Mouse (Mus musculus) hindbrain, embryonic 14.5 days (tissue): ENCODE results near the gene Magoh. TPM values are rescaled to one million over a fixed set of nuclear protein-coding genes. Genes with fewer than 3 reads are reported as not detected.
A peak's percentile ranks its signal among the peaks of the same experiment; 100 is the strongest.

Experiments
- ATAC-seq: fragments of 200-750 bp; cut with Nextera tagmentation; 2 replicates; pipeline ENCODE4 v1.8.0; 2017; ENCODE audit warnings: moderate number of reproducible peaks, mild to moderate bottlenecking, moderate TSS enrichment, moderate library complexity; ENCODE audit not compliant: low FRiP score
- DNase-seq: peaks from one replicate; pipeline ENCODE4 v3.0.0-alpha.2; 2015; ENCODE audit warnings: low spot score
- H3K27ac ChIP-seq: fragments of 300-500 bp; sonication (generic); 2 replicates; pipeline ENCODE4 v1.5.1; 2014; ENCODE audit warnings: mild to moderate bottlenecking, moderate library complexity
- H3K27me3 ChIP-seq: fragments of 300-500 bp; sonication (generic); 2 replicates; pipeline ENCODE4 v1.6.1; 2014; ENCODE audit warnings: mild to moderate bottlenecking, low read length, mixed read lengths; ENCODE audit not compliant: control insufficient read depth, insufficient read depth
- H3K36me3 ChIP-seq: fragments of 300-500 bp; sonication (generic); replicated peaks from 2 replicates; pipeline ENCODE4 v1.6.1; 2014; ENCODE audit not compliant: control insufficient read depth, insufficient read depth
- H3K4me1 ChIP-seq: fragments of 300-500 bp; sonication (generic); replicated peaks from 2 replicates; pipeline ENCODE4 v1.6.1; 2014; ENCODE audit warnings: antibody characterized with exemption, low read length, mixed read lengths; ENCODE audit not compliant: control insufficient read depth, insufficient read depth
- H3K4me2 ChIP-seq: fragments of 300-500 bp; sonication (generic); replicated peaks from 2 replicates; pipeline ENCODE4 v1.6.1; 2014; ENCODE audit warnings: mild to moderate bottlenecking, moderate library complexity
- H3K4me3 ChIP-seq: fragments of 300-500 bp; sonication (generic); replicated peaks from 2 replicates; pipeline ENCODE4 v1.5.1; 2014; ENCODE audit warnings: mild to moderate bottlenecking, low read length
- H3K9ac ChIP-seq: fragments of 300-500 bp; sonication (generic); 2 replicates; pipeline ENCODE4 v1.6.1; 2014
- H3K9me3 ChIP-seq: fragments of 300-500 bp; sonication (generic); 2 replicates; pipeline ENCODE4 v1.6.1; 2016; ENCODE audit warnings: low read length; ENCODE audit not compliant: control insufficient read depth
- WGBS: fragments of 180-500 bp; shearing (Covaris S2); extraction: QIAGEN DNeasy Blood & Tissue Kit; methylation state at CpG from one replicate; pipeline ENCODE4 v1.1.7; 2014; 5-methylcytosine and 5-hydroxymethylcytosine counted together
- polyA plus RNA-seq: library from polyadenylated mRNA; unstranded; fragments of >200 nt; fragmentation: Nextera tagmentation; extraction: Ambion mirVana; gene quantifications from 2 replicates; pipeline ENCODE4 v1.2.1, GENCODE M21; 2014

Gene Magoh
- 109 and 115 TPM in 2 replicates for polyA plus RNA-seq

GRCm38 (mm10) chr4:107879254-107880050 lies at the start of gene Magoh:
Gene Magoh (plus strand): TSS chr4:107879755.
- Histone ChIP-seq H3K9ac (peak within 1 kb of the TSS; percentile 86), H3K27me3 (no peaks in the 10 kb centered on the region), H3K4me1 (peaks cover 9% of the 10 kb centered on the region), H3K9me3 (no peaks in the 10 kb centered on the region), H3K4me3 (peak within 1 kb of the TSS; percentile 92), H3K27ac (peak within 1 kb of the TSS; percentile 73), H3K36me3 (peaks cover 50% of the 10 kb centered on the region), H3K4me2 (peak within 1 kb of the TSS; percentile 93)
- WGBS = 3% methylated on average over 48 of the region's 48 CpGs
- DNase-seq (peak; percentile 99), ATAC-seq (peak; percentile 94)

GRCm38 (mm10) chr4:107830189-107830588 lies 49.4 kb upstream of the Magoh start:
- H3K9ac ChIP-seq = 0 out of 2 replicates have a peak overlapping the region, but pooled peaks have one; percentile 29
- no peak for ATAC-seq

GRCm38 (mm10) chr4:107830821-107831221 lies 48.7 kb upstream of the Magoh start:
- Histone ChIP-seq H3K4me1 (peaks cover 91% of the 10 kb centered on the region), H3K4me2 (no peak overlapping the region), H3K9ac (peak overlapping the region; percentile 29; the same call in 1 of the 2 replicates), H3K27me3 (no peaks in the 10 kb centered on the region), H3K27ac (peak overlapping the region; percentile 56), H3K9me3 (no peaks in the 10 kb centered on the region), H3K4me3 (no peak overlapping the region), H3K36me3 (peaks cover 1% of the 10 kb centered on the region; the same call in 1 of the 2 replicates)
- DNase-seq (peak; percentile 60), ATAC-seq (peak; percentile 66)
- WGBS = 14% methylated on average over 7 of the region's 7 CpGs

More at GRCm38 (mm10) chr4:107830189-107830588, 49.4 kb upstream of the Magoh start:
- Histone ChIP-seq H3K4me3 (no peak overlapping the region), H3K4me2 (no peak overlapping the region), H3K27me3 (no peaks in the 10 kb centered on the region), H3K4me1 (peaks cover 91% of the 10 kb centered on the region), H3K9me3 (no peaks in the 10 kb centered on the region), H3K36me3 (no peaks in the 10 kb centered on the region), H3K27ac (peak overlapping the region; percentile 56)
- 35% methylated on average over 10 of the region's 10 CpGs for WGBS
- DNase-seq = no peak

- Histone ChIP-seq H3K27me3 (no peaks in the 10 kb centered on the region), H3K9ac (peak overlapping the region; percentile 29; the same call in 1 of the 2 replicates), H3K9me3 (no peaks in the 10 kb centered on the region), H3K4me1 (peaks cover 95% of the 10 kb centered on the region), H3K36me3 (peaks cover 4% of the 10 kb centered on the region; the same call in 1 of the 2 replicates), H3K4me2 (no peak overlapping the region), H3K27ac (peak overlapping the region; percentile 56; the same call in 1 of the 2 replicates), H3K4me3 (no peak overlapping the region)
- no peak for ATAC-seq
- 81% methylated on average over 6 of the region's 6 CpGs for WGBS
- DNase-seq = no peak
Observed at GRCm38 (mm10) chr4:107831678-107832077, 47.9 kb upstream of the Magoh start.

- no peak for DNase-seq
- H3K4me3 ChIP-seq = no peak overlapping the region
- WGBS = 76% methylated on average over 5 of the region's 5 CpGs
- peaks cover 12% of the 10 kb centered on the region; the same call in 1 of the 2 replicates for H3K36me3 ChIP-seq
- H3K9me3 ChIP-seq = no peaks in the 10 kb centered on the region
- no peaks in the 10 kb centered on the region for H3K27me3 ChIP-seq
- H3K4me1 ChIP-seq = peaks cover 96% of the 10 kb centered on the region
- H3K9ac ChIP-seq = no peak overlapping the region
- H3K27ac ChIP-seq = peak overlapping the region; percentile 14; the same call in 1 of the 2 replicates
- H3K4me2 ChIP-seq = no peak overlapping the region
- ATAC-seq = no peak
Observed at GRCm38 (mm10) chr4:107833525-107833924, 46.0 kb upstream of the Magoh start.

GRCm38 (mm10) chr4:107834643-107835314 lies 44.8 kb upstream of the Magoh start:
- Histone ChIP-seq H3K27me3 (no peaks in the 10 kb centered on the region), H3K4me1 (peaks cover 92% of the 10 kb centered on the region), H3K27ac (peak overlapping the region; percentile 92), H3K9ac (peak overlapping the region; percentile 53), H3K4me2 (peak overlapping the region; percentile 8; the same call in 1 of the 2 replicates), H3K4me3 (no peak overlapping the region), H3K36me3 (peaks cover 12% of the 10 kb centered on the region; the same call in 1 of the 2 replicates), H3K9me3 (no peaks in the 10 kb centered on the region)
- no peak for ATAC-seq
- DNase-seq = peak; percentile 60
- 24% methylated on average over 22 of the region's 22 CpGs for WGBS

GRCm38 (mm10) chr4:107835508-107835909 lies 44.0 kb upstream of the Magoh start:
- H3K4me1 ChIP-seq = peaks cover 85% of the 10 kb centered on the region
- DNase-seq (no peak), ATAC-seq (peak; percentile 12; the same call in 1 of the 2 replicates)
- peaks cover 12% of the 10 kb centered on the region; the same call in 1 of the 2 replicates for H3K36me3 ChIP-seq
- H3K9me3 ChIP-seq = no peaks in the 10 kb centered on the region
- no peaks in the 10 kb centered on the region for H3K27me3 ChIP-seq
- no peak overlapping the region for H3K4me3 ChIP-seq
- H3K4me2 ChIP-seq = peak overlapping the region; percentile 8; the same call in 1 of the 2 replicates
- peak overlapping the region; percentile 92 for H3K27ac ChIP-seq
- whole genome bisulfite sequencing = 5% methylated on average over 5 of the region's 5 CpGs
- H3K9ac ChIP-seq = peak overlapping the region; percentile 53

GRCm38 (mm10) chr4:107836758-107837157 lies 42.8 kb upstream of the Magoh start:
- Histone ChIP-seq H3K4me1 (peaks cover 73% of the 10 kb centered on the region), H3K9ac (peak overlapping the region; percentile 53; the same call in 1 of the 2 replicates), H3K4me3 (no peak overlapping the region), H3K27ac (peak overlapping the region; percentile 92), H3K9me3 (no peaks in the 10 kb centered on the region), H3K27me3 (no peaks in the 10 kb centered on the region), H3K36me3 (peaks cover 12% of the 10 kb centered on the region; the same call in 1 of the 2 replicates), H3K4me2 (no peak overlapping the region)
- WGBS = 16% methylated on average over 5 of the region's 5 CpGs
- peak; percentile 91 for DNase-seq
- ATAC-seq = 0 out of 2 replicates have a peak, but pooled peaks have one; percentile 31

- peak overlapping the region; percentile 53; the same call in 1 of the 2 replicates for H3K9ac ChIP-seq
- no peak for ATAC-seq
- DNase-seq = no peak
- H3K4me2 ChIP-seq = no peak overlapping the region
- H3K9me3 ChIP-seq = no peaks in the 10 kb centered on the region
- H3K36me3 ChIP-seq = peaks cover 12% of the 10 kb centered on the region; the same call in 1 of the 2 replicates
- H3K4me3 ChIP-seq = no peak overlapping the region
- H3K27me3 ChIP-seq = no peaks in the 10 kb centered on the region
- peaks cover 62% of the 10 kb centered on the region for H3K4me1 ChIP-seq
- H3K27ac ChIP-seq = peak overlapping the region; percentile 92
- 23% methylated on average over 3 of the region's 3 CpGs for WGBS
Observed at GRCm38 (mm10) chr4:107837910-107838309, 41.6 kb upstream of the Magoh start.
